Mouse (Mus musculus): ENCODE measurements at regions not wholly inside any gene's neighbourhood (a gene's known extent, or its start where the extent isn't known, plus 50 kb on each side); places are given as distances from the start of the nearest gene placed in this dataset.

- no peak overlapping the region for H3K4me3 ChIP-seq (replicated peaks; ENCODE audit: low read depth, low read length)
- no peaks in the 10 kb centered on the region for H3K27me3 ChIP-seq (ENCODE audit: control insufficient read depth, insufficient read depth, low read length)
- DNase-seq (no peak), ATAC-seq (ENCODE audit: low FRiP score, low TSS enrichment) (no peak)
- no peaks in the 10 kb centered on the region for H3K36me3 ChIP-seq (ENCODE audit: control insufficient read depth, insufficient read depth, low read length)
- peaks cover 6% of the 10 kb centered on the region; the same call in 1 of the 2 replicates for H3K4me1 ChIP-seq (ENCODE audit: control insufficient read depth, insufficient read depth, low read length)
- no peak overlapping the region for H3K4me2 ChIP-seq (ENCODE audit: low read length)
- no peaks in the 10 kb centered on the region for H3K9me3 ChIP-seq (ENCODE audit: control insufficient read depth, low read length)
- WGBS, result 79% methylated on average over 4 of the region's 4 CpGs
- H3K9ac ChIP-seq (replicated peaks; ENCODE audit: low read length), result no peak overlapping the region
- no peak overlapping the region for H3K27ac ChIP-seq (replicated peaks; ENCODE audit: low read depth, low read length)
These were observed 130.6 kb downstream of the Cand1 start for GRCm38 (mm10) chr10:119109207-119109606.

GRCm38 (mm10) chr10:119107728-119108127 is 132.1 kb downstream of the Cand1 start:
- Histone ChIP-seq H3K27me3 (ENCODE audit: control insufficient read depth, insufficient read depth, low read length) (no peaks in the 10 kb centered on the region), H3K27ac (replicated peaks; ENCODE audit: low read depth, low read length) (no peak overlapping the region), H3K4me1 (ENCODE audit: control insufficient read depth, insufficient read depth, low read length) (peaks cover 6% of the 10 kb centered on the region; the same call in 1 of the 2 replicates), H3K4me2 (ENCODE audit: low read length) (no peak overlapping the region), H3K9ac (replicated peaks; ENCODE audit: low read length) (no peak overlapping the region), H3K9me3 (ENCODE audit: control insufficient read depth, low read length) (no peaks in the 10 kb centered on the region), H3K4me3 (replicated peaks; ENCODE audit: low read depth, low read length) (no peak overlapping the region), H3K36me3 (ENCODE audit: control insufficient read depth, insufficient read depth, low read length) (no peaks in the 10 kb centered on the region)
- ATAC-seq (ENCODE audit: low FRiP score, low TSS enrichment) (no peak), DNase-seq (no peak)
- 59% methylated on average over 6 of the region's 6 CpGs for WGBS

- no peaks in the 10 kb centered on the region for H3K27me3 ChIP-seq (ENCODE audit: control insufficient read depth, insufficient read depth, low read length)
- H3K9ac ChIP-seq (replicated peaks; ENCODE audit: low read length), result no peak overlapping the region
- H3K4me1 ChIP-seq (ENCODE audit: control insufficient read depth, insufficient read depth, low read length), result peaks cover 6% of the 10 kb centered on the region; the same call in 1 of the 2 replicates
- no peak overlapping the region for H3K4me3 ChIP-seq (replicated peaks; ENCODE audit: low read depth, low read length)
- ATAC-seq (ENCODE audit: low FRiP score, low TSS enrichment) (no peak), DNase-seq (no peak)
- no peak overlapping the region for H3K27ac ChIP-seq (replicated peaks; ENCODE audit: low read depth, low read length)
- 93% methylated on average over 3 of the region's 3 CpGs for whole genome bisulfite sequencing
- H3K4me2 ChIP-seq (ENCODE audit: low read length), result no peak overlapping the region
- H3K9me3 ChIP-seq (ENCODE audit: control insufficient read depth, low read length), result no peaks in the 10 kb centered on the region
- H3K36me3 ChIP-seq (ENCODE audit: control insufficient read depth, insufficient read depth, low read length), result no peaks in the 10 kb centered on the region
These were observed 133.8 kb downstream of the Cand1 start for GRCm38 (mm10) chr10:119106105-119106504.

GRCm38 (mm10) chr10:119105279-119105881 is 134.5 kb downstream of the Cand1 start:
- Histone ChIP-seq H3K27ac (replicated peaks; ENCODE audit: low read depth, low read length) (no peak overlapping the region), H3K4me2 (ENCODE audit: low read length) (no peak overlapping the region), H3K9me3 (ENCODE audit: control insufficient read depth, low read length) (no peaks in the 10 kb centered on the region), H3K36me3 (ENCODE audit: control insufficient read depth, insufficient read depth, low read length) (no peaks in the 10 kb centered on the region), H3K27me3 (ENCODE audit: control insufficient read depth, insufficient read depth, low read length) (no peaks in the 10 kb centered on the region), H3K4me1 (ENCODE audit: control insufficient read depth, insufficient read depth, low read length) (no peaks in the 10 kb centered on the region; the same call in 1 of the 2 replicates), H3K4me3 (replicated peaks; ENCODE audit: low read depth, low read length) (no peak overlapping the region), H3K9ac (replicated peaks; ENCODE audit: low read length) (no peak overlapping the region)
- 62% methylated on average over 7 of the region's 7 CpGs for WGBS
- DNase-seq (no peak), ATAC-seq (ENCODE audit: low FRiP score, low TSS enrichment) (no peak)

- H3K9me3 ChIP-seq (ENCODE audit: control insufficient read depth, low read length), result no peaks in the 10 kb centered on the region
- H3K4me3 ChIP-seq (replicated peaks; ENCODE audit: low read depth, low read length), result no peak overlapping the region
- no peaks in the 10 kb centered on the region for H3K4me1 ChIP-seq (ENCODE audit: control insufficient read depth, insufficient read depth, low read length)
- H3K36me3 ChIP-seq (ENCODE audit: control insufficient read depth, insufficient read depth, low read length), result no peaks in the 10 kb centered on the region
- DNase-seq (peak; percentile 67), ATAC-seq (ENCODE audit: low FRiP score, low TSS enrichment) (0 out of 2 replicates have a peak, but pooled peaks have one; percentile 17)
- H3K27me3 ChIP-seq (ENCODE audit: control insufficient read depth, insufficient read depth, low read length), result no peaks in the 10 kb centered on the region
- WGBS, result 19% methylated on average over 7 of the region's 7 CpGs
- no peak overlapping the region for H3K9ac ChIP-seq (replicated peaks; ENCODE audit: low read length)
- H3K4me2 ChIP-seq (ENCODE audit: low read length), result no peak overlapping the region
- H3K27ac ChIP-seq (replicated peaks; ENCODE audit: low read depth, low read length), result no peak overlapping the region
These were observed 139.3 kb downstream of the Cand1 start for GRCm38 (mm10) chr10:119100511-119100910.

- Histone ChIP-seq H3K27ac (replicated peaks; ENCODE audit: low read depth, low read length) (0 out of 2 replicates have a peak overlapping the region, but pooled peaks have one; percentile 6), H3K4me2 (ENCODE audit: low read length) (no peak overlapping the region), H3K9me3 (ENCODE audit: control insufficient read depth, low read length) (no peaks in the 10 kb centered on the region), H3K9ac (replicated peaks; ENCODE audit: low read length) (no peak overlapping the region), H3K4me3 (replicated peaks; ENCODE audit: low read depth, low read length) (no peak overlapping the region), H3K36me3 (ENCODE audit: control insufficient read depth, insufficient read depth, low read length) (no peaks in the 10 kb centered on the region), H3K27me3 (ENCODE audit: control insufficient read depth, insufficient read depth, low read length) (no peaks in the 10 kb centered on the region), H3K4me1 (ENCODE audit: control insufficient read depth, insufficient read depth, low read length) (no peaks in the 10 kb centered on the region)
- WGBS, result 62% methylated on average over 10 of the region's 10 CpGs
- DNase-seq (peak; percentile 40), ATAC-seq (ENCODE audit: low FRiP score, low TSS enrichment) (no peak; the same call in 1 of the 2 replicates)
These were observed 140.6 kb downstream of the Cand1 start for GRCm38 (mm10) chr10:119099092-119099792.

- Histone ChIP-seq H3K27me3 (ENCODE audit: control insufficient read depth, insufficient read depth, low read length) (no peaks in the 10 kb centered on the region), H3K9me3 (ENCODE audit: control insufficient read depth, low read length) (no peaks in the 10 kb centered on the region), H3K4me2 (ENCODE audit: low read length) (no peak overlapping the region), H3K9ac (replicated peaks; ENCODE audit: low read length) (no peak overlapping the region), H3K36me3 (ENCODE audit: control insufficient read depth, insufficient read depth, low read length) (no peaks in the 10 kb centered on the region), H3K27ac (replicated peaks; ENCODE audit: low read depth, low read length) (no peak overlapping the region), H3K4me1 (ENCODE audit: control insufficient read depth, insufficient read depth, low read length) (no peaks in the 10 kb centered on the region), H3K4me3 (replicated peaks; ENCODE audit: low read depth, low read length) (no peak overlapping the region)
- 94% methylated on average over 11 of the region's 11 CpGs for WGBS
- ATAC-seq (ENCODE audit: low FRiP score, low TSS enrichment) (no peak), DNase-seq (no peak)
These were observed 145.7 kb downstream of the Cand1 start for GRCm38 (mm10) chr10:119094166-119094565.

GRCm38 (mm10) chr10:119087886-119088285 is 152.0 kb downstream of the Cand1 start:
- Histone ChIP-seq H3K9me3 (ENCODE audit: control insufficient read depth, low read length) (no peaks in the 10 kb centered on the region), H3K4me1 (ENCODE audit: control insufficient read depth, insufficient read depth, low read length) (no peaks in the 10 kb centered on the region), H3K4me3 (replicated peaks; ENCODE audit: low read depth, low read length) (no peak overlapping the region), H3K27ac (replicated peaks; ENCODE audit: low read depth, low read length) (no peak overlapping the region), H3K9ac (replicated peaks; ENCODE audit: low read length) (no peak overlapping the region), H3K4me2 (ENCODE audit: low read length) (no peak overlapping the region), H3K36me3 (ENCODE audit: control insufficient read depth, insufficient read depth, low read length) (no peaks in the 10 kb centered on the region), H3K27me3 (ENCODE audit: control insufficient read depth, insufficient read depth, low read length) (no peaks in the 10 kb centered on the region)
- ATAC-seq (ENCODE audit: low FRiP score, low TSS enrichment), result no peak
- WGBS, result 97% methylated on average over 4 of the region's 4 CpGs
- DNase-seq, result no peak

All from midbrain, embryonic 14.5 days (tissue).